Mouse (Mus musculus): ENCODE data around the gene Ripply1. TPM values are rescaled to one million over a fixed set of nuclear protein-coding genes. Genes with fewer than 3 reads are reported as not detected.

Gene Ripply1
- polyA plus RNA-seq, 1 experiment from 2014 or later = not detected

DNA sequence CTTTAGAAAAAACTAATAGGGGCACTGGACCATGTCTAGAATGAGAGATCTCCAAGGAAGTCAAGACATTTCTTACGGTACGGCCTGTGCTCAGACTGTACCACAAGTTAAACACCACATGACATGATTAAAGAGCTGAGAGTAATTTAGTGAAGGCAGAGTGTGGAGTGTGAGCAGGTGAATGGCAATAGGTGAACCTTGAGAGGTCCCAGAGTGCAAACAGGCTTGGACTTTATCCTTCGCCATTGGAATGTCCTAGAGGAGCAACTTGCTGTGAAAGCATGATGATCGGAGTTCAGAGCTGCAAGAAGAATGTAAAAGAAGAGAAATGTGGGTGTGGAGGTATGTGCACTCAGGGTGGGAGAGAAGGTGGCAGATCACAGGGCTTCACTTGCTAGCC lies 23.8 kb upstream of the Ripply1 start:
- Histone ChIP-seq H3K9me3 (no peaks in the 10 kb centered on the region), H3K9ac (no peak overlapping the region), H3K4me1 (no peaks in the 10 kb centered on the region), H3K36me3 (no peaks in the 10 kb centered on the region), H3K27me3 (peaks cover 42% of the 10 kb centered on the region), H3K4me2 (no peak overlapping the region), H3K27ac (no peak overlapping the region), H3K4me3 (no peak overlapping the region)
- WGBS = 92% methylated on average over 4 of the region's 4 CpGs
- no peak for ATAC-seq (ENCODE audit: insufficient number of reproducible peaks, insufficient read depth, low FRiP score, low TSS enrichment, low read depth)

DNA sequence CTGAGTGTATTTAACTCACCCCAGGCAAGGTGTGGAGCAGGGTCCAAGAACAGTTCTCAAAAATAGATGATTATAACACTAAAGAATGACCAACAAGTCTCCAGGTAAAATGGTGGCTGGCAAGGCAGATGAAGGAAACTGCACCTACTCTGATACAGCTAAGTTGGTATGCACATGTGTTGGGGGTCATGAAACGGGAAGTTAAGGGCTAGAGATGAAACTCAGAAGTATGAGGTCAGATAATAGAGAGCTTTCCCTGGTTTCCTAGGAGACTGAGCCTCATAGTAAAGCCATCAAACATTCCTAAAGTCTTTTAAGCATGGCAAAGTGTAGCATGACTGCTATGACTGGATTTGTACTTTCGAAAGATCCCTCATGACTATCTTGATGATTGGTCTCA lies 20.9 kb upstream of the Ripply1 start:
- no peak overlapping the region for H3K27ac ChIP-seq
- WGBS = 72% methylated on average over 2 of the region's 2 CpGs
- H3K9me3 ChIP-seq = no peaks in the 10 kb centered on the region
- ATAC-seq (ENCODE audit: insufficient number of reproducible peaks, insufficient read depth, low FRiP score, low TSS enrichment, low read depth) = no peak
- H3K4me1 ChIP-seq = no peaks in the 10 kb centered on the region
- no peak overlapping the region for H3K9ac ChIP-seq
- H3K27me3 ChIP-seq = peaks cover 40% of the 10 kb centered on the region
- no peak overlapping the region for H3K4me3 ChIP-seq
- no peaks in the 10 kb centered on the region for H3K36me3 ChIP-seq
- H3K4me2 ChIP-seq = no peak overlapping the region

DNA sequence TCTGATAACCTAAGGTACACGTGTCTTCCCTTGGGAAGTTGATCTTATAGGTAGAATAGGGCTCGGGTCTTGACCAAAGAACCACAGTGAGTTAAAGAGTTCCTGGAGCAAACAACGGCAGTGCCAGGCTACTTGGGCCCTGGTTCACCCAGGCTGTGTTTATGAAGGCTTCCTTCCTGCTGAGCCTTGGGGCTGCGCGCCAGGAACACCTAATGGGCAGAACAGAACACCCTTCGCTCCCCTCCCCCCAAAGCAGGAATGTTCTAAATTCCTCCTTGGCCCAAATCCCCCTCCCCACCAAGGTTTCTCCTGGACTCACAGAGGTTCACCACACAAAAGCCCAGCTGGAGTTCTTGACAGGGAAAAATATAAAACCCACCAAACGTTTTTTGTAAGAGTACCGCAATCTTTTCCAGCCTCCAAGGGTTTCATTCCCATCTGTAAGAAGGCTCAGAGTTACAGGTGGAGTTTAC lies 18.3 kb upstream of the Ripply1 start, which contains the start of gene Cldn2:
Cldn2 (plus strand) TSS at position 423 of the 473 bp plus-strand sequence.
- Histone ChIP-seq H3K27me3 (peaks cover 40% of the 10 kb centered on the region), H3K36me3 (no peaks in the 10 kb centered on the region), H3K4me3 (no peak within 1 kb of the TSS), H3K9me3 (no peaks in the 10 kb centered on the region), H3K9ac (no peak within 1 kb of the TSS), H3K4me1 (no peaks in the 10 kb centered on the region), H3K27ac (no peak within 1 kb of the TSS), H3K4me2 (no peak within 1 kb of the TSS)
- 68% methylated on average over 8 of the region's 8 CpGs for WGBS
- ATAC-seq (ENCODE audit: insufficient number of reproducible peaks, insufficient read depth, low FRiP score, low TSS enrichment, low read depth) = no peak

DNA sequence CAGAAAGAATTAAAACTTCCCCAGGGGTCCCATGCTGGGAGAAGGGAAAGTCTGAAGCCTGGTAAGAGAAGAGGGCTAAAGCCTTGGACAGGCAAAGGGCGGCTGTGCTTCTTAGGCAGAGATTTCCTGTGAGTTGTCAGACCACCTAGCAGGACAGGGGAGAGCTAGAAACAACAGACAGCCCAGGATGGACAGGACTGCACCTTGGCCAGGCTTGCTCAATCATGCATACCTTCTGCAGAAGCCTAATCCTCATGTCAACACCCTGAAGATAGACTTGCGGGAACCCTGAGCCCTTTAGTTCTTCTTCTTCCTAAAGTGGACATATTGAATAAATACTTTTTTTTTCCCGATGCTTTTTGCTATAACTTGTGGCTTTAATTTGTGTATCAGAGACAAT lies 17.8 kb upstream of the Ripply1 start:
- WGBS = 70% methylated on average over 3 of the region's 3 CpGs
- no peaks in the 10 kb centered on the region for H3K36me3 ChIP-seq
- no peaks in the 10 kb centered on the region for H3K9me3 ChIP-seq
- H3K4me3 ChIP-seq = no peak overlapping the region
- H3K9ac ChIP-seq = no peak overlapping the region
- no peak for ATAC-seq (ENCODE audit: insufficient number of reproducible peaks, insufficient read depth, low FRiP score, low TSS enrichment, low read depth)
- no peaks in the 10 kb centered on the region for H3K4me1 ChIP-seq
- peaks cover 42% of the 10 kb centered on the region for H3K27me3 ChIP-seq
- no peak overlapping the region for H3K27ac ChIP-seq
- H3K4me2 ChIP-seq = no peak overlapping the region

DNA sequence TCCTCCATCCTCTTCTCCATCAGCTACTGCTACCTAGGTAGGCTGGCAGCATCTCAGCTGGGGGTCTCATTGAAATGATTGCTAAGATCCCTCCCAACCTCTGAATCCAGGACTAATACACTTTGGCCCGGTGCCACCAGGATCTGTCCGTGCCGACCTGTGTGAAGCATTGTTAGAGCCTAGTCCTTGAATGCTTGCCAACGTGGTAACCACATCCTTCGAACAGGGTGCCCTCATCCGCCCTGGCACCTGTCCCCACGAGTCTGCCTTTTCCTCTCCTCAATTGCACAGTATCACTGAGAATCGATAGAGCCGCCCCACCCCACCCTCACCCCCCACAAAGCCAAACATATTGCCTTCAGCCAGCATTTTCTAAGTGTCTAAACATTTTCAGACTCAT lies 15.7 kb upstream of the Ripply1 start:
- WGBS = 72% methylated on average over 9 of the region's 9 CpGs
- no peak for ATAC-seq (ENCODE audit: insufficient number of reproducible peaks, insufficient read depth, low FRiP score, low TSS enrichment, low read depth)

DNA sequence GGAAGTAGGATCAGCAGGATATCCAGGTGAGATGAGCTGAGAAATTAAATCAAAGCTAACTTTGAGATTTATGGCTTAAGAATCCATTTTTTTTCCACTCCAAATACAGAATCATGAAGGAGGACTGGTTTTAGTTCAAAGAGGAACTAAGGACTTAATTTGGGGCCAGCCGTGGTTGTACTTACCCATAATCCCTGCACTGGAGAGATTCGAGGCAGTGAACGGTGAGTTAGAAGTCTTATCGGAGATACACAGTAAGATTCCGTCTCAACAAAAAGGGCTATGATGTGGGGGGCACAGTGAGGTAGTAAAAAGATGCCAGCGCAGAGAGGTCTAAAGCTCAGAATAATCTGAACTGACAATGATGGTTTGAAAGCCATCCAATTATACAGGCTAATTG lies 13.9 kb upstream of the Ripply1 start:
- no peak for ATAC-seq (ENCODE audit: insufficient number of reproducible peaks, insufficient read depth, low FRiP score, low TSS enrichment, low read depth)
- Histone ChIP-seq H3K4me2 (no peak overlapping the region), H3K27me3 (peaks cover 31% of the 10 kb centered on the region), H3K4me3 (no peak overlapping the region), H3K4me1 (no peaks in the 10 kb centered on the region), H3K9ac (no peak overlapping the region), H3K36me3 (no peaks in the 10 kb centered on the region), H3K9me3 (no peaks in the 10 kb centered on the region), H3K27ac (no peak overlapping the region)
- WGBS = 67% methylated on average over 6 of the region's 6 CpGs

More for the DNA sequence above, 15.7 kb upstream of the Ripply1 start:
- Histone ChIP-seq H3K36me3 (no peaks in the 10 kb centered on the region), H3K9ac (no peak overlapping the region), H3K4me3 (no peak overlapping the region), H3K9me3 (no peaks in the 10 kb centered on the region), H3K4me2 (no peak overlapping the region), H3K27me3 (peaks cover 37% of the 10 kb centered on the region), H3K4me1 (no peaks in the 10 kb centered on the region), H3K27ac (no peak overlapping the region)

DNA sequence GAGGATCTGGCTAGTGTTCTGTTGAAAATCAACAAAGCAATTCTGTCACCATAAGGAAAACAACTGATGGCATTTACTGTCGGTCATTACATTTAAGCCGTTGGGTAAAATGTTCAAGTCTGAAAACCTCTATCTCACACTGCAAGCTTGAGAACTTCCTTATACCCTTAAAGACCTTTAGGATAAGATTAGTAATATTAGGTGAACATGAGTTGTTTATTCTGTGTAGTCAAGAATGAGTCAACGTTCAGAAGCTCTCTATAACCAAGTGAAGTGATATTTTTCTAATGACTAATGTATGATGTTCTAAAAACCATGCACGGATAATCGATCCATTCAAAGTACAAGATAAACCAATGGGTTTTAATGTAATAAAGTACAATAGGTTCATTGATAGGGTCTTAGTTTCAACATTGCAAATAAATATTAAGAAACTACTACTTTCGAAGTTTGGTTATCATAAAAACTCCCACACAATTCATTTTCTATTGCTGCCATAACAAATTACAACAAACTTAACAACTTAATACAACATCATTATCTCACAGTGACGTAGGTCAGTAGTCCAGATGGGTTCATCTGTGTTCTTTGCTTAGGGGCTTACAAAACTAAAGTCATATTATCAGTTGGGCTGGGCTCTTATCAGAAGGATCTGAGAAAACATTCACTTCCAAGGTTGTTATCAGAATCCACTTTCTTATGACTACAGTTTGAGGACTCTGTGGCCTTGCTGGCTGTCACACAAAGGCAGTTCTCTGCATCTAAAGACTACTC lies 12.1 kb upstream of the Ripply1 start:
- peaks cover 34% of the 10 kb centered on the region for H3K27me3 ChIP-seq
- H3K9me3 ChIP-seq = no peaks in the 10 kb centered on the region
- no peaks in the 10 kb centered on the region for H3K36me3 ChIP-seq
- no peaks in the 10 kb centered on the region for H3K4me1 ChIP-seq
- no peak for ATAC-seq (ENCODE audit: insufficient number of reproducible peaks, insufficient read depth, low FRiP score, low TSS enrichment, low read depth)
- no peak overlapping the region for H3K4me3 ChIP-seq
- no peak overlapping the region for H3K9ac ChIP-seq
- H3K27ac ChIP-seq = no peak overlapping the region
- no peak overlapping the region for H3K4me2 ChIP-seq
- 84% methylated on average over 7 of the region's 7 CpGs for WGBS

DNA sequence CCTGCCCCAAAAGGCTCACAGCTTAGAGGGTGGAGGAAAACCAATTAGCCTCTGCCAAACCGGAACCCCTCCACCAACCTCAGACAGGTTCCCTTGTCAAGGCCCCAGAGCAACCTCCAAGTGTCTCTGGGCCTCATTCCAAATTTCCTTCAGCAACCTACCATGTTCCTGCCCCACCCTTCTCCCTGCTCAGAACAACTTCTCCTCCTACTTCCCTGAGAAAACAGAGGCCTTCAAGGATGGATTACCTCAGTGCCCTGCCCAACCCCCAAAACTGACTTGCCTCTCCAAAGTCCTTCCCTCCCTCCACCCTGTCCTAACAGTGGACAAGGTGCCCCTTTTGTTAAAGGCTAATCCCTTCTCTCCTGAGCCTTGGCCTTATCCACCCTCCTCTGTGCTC lies 3.6 kb upstream of the Ripply1 start:
- Histone ChIP-seq H3K4me1 (no peaks in the 10 kb centered on the region), H3K9me3 (no peaks in the 10 kb centered on the region), H3K4me3 (no peak overlapping the region), H3K36me3 (no peaks in the 10 kb centered on the region), H3K27ac (no peak overlapping the region), H3K27me3 (peaks cover 50% of the 10 kb centered on the region), H3K9ac (no peak overlapping the region), H3K4me2 (no peak overlapping the region)
- ATAC-seq (ENCODE audit: insufficient number of reproducible peaks, insufficient read depth, low FRiP score, low TSS enrichment, low read depth) = no peak
- WGBS = 48% methylated on average over 1 of the region's 1 CpGs

DNA sequence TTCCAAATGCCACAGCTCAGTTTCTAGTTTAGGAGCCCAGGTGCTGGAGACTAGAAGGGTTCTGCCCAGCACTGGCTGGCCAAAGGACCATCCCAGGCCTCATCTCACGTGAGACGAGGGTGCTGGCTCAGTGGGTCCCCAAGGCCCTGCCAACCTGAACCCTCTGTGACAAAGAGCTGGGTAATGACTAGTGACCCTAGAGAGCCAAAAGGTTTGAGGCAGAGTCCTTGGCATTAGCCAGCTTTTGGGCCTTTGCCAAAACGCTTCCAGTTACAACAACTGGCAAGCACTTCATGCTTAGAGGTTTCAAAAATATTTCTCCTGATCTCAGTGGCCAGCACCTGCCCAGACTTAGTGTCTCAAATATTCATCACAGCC lies 881 bp upstream of the Ripply1 start:
- H3K36me3 ChIP-seq = no peaks in the 10 kb centered on the region
- H3K27ac ChIP-seq = no peak overlapping the region
- ATAC-seq (ENCODE audit: insufficient number of reproducible peaks, insufficient read depth, low FRiP score, low TSS enrichment, low read depth) = no peak
- H3K4me3 ChIP-seq = no peak overlapping the region
- peaks cover 53% of the 10 kb centered on the region for H3K27me3 ChIP-seq
- 54% methylated on average over 3 of the region's 3 CpGs for WGBS
- H3K9ac ChIP-seq = no peak overlapping the region
- no peaks in the 10 kb centered on the region for H3K4me1 ChIP-seq
- H3K9me3 ChIP-seq = no peaks in the 10 kb centered on the region
- no peak overlapping the region for H3K4me2 ChIP-seq

DNA sequence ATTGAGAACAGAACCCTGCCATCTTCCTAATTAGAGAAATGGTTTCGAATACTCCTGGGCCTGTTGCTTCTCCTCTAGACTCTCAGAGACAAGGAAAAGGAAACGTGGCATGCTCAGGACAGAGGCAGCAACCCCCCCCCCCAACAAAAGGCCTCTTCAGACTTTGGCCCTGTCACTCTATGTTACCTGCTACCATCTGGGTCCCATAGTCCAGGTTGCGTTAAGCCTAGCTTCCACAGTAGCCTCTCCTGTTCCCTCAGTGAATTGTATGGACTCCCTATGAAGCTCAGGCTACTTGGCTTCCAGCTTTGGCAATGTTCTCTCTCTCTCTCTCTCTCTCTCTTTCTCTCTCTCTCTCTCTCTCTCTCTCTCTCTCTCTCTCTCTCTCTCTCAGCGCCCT lies 590 bp downstream of the Ripply1 start:
- Histone ChIP-seq H3K4me1 (no peaks in the 10 kb centered on the region), H3K9me3 (no peaks in the 10 kb centered on the region), H3K4me3 (no peak overlapping the region), H3K4me2 (no peak overlapping the region), H3K27me3 (peaks cover 59% of the 10 kb centered on the region), H3K9ac (no peak overlapping the region), H3K36me3 (no peaks in the 10 kb centered on the region), H3K27ac (no peak overlapping the region)
- ATAC-seq (ENCODE audit: insufficient number of reproducible peaks, insufficient read depth, low FRiP score, low TSS enrichment, low read depth) = no peak
- 79% methylated on average over 4 of the region's 4 CpGs for WGBS

DNA sequence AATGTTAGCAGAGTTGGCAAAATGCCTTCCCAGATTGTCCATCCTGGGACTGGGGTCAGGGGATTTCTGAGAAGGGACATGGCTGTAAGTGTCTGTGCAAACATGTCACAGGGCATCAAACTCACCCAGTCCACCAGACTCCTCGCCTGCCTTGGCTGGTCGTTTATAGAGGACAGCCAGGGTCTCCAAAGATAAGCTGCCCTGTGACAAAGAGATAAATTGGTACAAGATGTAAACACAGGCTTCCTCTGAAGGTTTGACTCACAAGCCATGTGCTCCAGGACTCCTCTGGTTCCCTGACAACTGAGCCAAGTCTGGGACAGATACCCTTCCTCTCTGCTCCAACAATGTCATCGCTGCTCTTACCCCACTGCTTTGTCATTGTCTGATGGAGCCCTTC lies 1.2 kb downstream of the Ripply1 start:
- Histone ChIP-seq H3K9ac (no peak overlapping the region), H3K36me3 (no peaks in the 10 kb centered on the region), H3K27me3 (peaks cover 63% of the 10 kb centered on the region), H3K9me3 (no peaks in the 10 kb centered on the region), H3K4me3 (no peak overlapping the region), H3K4me2 (no peak overlapping the region), H3K27ac (no peak overlapping the region), H3K4me1 (no peaks in the 10 kb centered on the region)
- 62% methylated on average over 3 of the region's 3 CpGs for WGBS
- no peak for ATAC-seq (ENCODE audit: insufficient number of reproducible peaks, insufficient read depth, low FRiP score, low TSS enrichment, low read depth)

DNA sequence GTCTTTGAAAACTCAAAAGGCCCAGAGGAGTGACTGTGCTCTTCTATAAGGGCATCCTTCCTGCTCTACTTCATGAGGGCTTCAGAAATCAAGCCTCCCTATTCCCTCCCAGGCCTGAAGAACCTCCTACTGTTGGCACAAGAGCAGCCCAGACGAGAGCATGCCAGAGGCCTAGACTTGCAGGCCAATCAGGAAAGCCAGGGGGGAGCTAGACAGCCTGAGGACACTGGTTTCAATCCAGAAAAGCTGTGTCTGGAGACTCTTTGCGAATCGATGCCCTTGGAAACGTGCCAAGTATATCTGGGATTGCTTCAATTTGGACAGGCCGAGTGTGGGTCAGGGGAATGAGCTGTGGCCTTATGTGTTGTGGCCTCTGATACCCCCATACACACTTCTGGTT lies 2.8 kb downstream of the Ripply1 start:
- Histone ChIP-seq H3K9ac (no peak overlapping the region), H3K36me3 (no peaks in the 10 kb centered on the region), H3K4me2 (no peak overlapping the region), H3K27ac (no peak overlapping the region), H3K9me3 (no peaks in the 10 kb centered on the region), H3K4me1 (no peaks in the 10 kb centered on the region), H3K27me3 (peaks cover 63% of the 10 kb centered on the region), H3K4me3 (no peak overlapping the region)
- no peak for ATAC-seq (ENCODE audit: insufficient number of reproducible peaks, insufficient read depth, low FRiP score, low TSS enrichment, low read depth)
- WGBS = 70% methylated on average over 5 of the region's 5 CpGs

All from embryonic facial prominence, embryonic 13.5 days (tissue).